Mouse (Mus musculus) testis, postnatal 14 days (tissue): ENCODE data around the gene Pold1.

ENCODE experiments used
- DNase-seq: peaks from one replicate; pipeline ENCODE4 v3.0.0; 2021; ENCODE audit warnings: low spot score

Pold1 gene

GRCm38 (mm10) chr7:44525126-44525832, 23.4 kb downstream of the Pold1 start:
- peak; percentile 84 for DNase-seq

GRCm38 (mm10) chr7:44524502-44524901, 24.1 kb downstream of the Pold1 start, which contains the start of gene Mybpc2:
Mybpc2 (minus strand) TSS chr7:44524656.
- DNase-seq = no peak

GRCm38 (mm10) chr7:44523056-44523455, 25.6 kb downstream of the Pold1 start:
- no peak for DNase-seq

- no peak for DNase-seq
Observed at GRCm38 (mm10) chr7:44521710-44522109, 26.9 kb downstream of the Pold1 start.

- no peak for DNase-seq
Observed at GRCm38 (mm10) chr7:44520990-44521389, 27.7 kb downstream of the Pold1 start.

DNA sequence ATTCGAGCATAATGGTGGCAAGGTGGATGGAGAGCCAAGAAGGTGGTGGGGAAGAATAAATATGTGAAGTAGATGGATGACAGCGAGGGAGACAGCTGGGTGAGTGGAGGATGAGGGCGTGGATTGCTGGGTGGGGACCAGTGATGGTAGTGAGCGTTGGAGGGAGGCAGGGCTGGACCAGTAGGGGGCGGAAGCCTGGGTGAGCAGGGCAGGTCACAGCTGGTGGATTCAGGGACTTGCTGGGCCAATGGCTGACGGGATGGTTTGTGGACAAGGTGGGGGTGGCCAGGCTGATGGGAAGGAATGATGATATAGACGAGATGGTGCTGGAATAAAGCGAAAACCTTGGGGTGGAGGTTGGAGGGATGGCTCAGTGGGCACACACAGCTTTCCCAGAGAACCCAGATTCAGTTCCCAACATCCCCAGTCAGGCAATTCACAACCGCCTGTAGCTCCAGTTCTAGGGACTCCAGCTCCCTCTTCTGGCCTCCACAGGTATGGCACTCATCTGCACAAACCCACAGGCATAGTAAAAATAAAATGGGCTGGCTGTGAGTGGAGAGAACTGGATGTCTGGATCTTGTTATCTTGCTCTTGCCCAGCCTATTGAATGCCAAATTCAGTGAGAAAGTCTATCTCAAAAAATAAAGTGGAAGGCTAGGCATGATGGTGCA, 29.3 kb downstream of the Pold1 start:
- DNase-seq = no peak

- DNase-seq = no peak
Observed at GRCm38 (mm10) chr7:44507491-44507890, 41.2 kb downstream of the Pold1 start.

DNA sequence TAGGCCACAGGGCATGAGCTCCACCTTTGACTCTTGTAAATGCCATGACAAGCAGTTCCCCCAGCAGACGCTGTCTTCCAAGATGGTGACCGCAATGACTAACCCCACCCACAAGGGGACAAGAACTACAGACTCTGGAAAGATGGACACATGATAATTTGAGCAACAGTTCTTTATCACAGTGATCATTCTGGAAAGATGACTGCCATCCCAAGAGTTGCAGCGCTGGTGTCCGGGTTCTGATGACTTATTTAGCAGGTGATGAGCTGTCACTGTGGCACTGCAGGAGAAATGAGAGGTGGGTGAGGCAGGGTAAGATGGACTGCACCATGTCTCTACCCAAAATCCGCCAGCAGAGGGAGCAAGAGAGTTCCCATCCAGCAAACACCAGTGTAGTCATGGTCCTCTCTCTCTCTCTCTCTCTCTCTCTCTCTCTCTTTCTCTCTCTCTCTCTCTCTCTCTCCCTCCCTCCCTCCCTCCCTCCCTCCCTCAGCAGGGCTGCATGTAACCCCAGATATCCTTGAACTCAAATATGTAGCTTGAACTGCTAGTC, 47.0 kb downstream of the Pold1 start:
- peak; percentile 20 for DNase-seq

DNA sequence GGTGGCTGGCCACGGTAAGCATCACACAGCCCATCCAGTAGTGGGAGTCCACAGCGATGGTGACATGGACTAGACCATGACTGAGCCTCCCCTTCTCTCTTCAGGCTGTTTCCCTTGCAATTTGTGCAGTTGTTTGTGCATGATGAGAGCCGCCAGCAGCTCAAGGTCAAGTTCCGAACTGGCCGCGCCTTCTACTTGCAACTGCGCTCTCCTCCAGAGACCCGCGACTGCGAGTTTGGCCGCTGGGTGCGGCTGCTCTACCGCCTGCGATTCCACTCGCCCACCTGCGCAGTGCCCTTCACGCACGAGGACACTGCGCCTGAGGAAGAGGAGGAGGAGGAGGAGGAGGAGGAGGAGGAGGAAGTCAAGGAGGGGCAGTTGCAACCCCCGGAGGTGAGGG, 48.6 kb downstream of the Pold1 start:
- peak; percentile 13 for DNase-seq

DNA sequence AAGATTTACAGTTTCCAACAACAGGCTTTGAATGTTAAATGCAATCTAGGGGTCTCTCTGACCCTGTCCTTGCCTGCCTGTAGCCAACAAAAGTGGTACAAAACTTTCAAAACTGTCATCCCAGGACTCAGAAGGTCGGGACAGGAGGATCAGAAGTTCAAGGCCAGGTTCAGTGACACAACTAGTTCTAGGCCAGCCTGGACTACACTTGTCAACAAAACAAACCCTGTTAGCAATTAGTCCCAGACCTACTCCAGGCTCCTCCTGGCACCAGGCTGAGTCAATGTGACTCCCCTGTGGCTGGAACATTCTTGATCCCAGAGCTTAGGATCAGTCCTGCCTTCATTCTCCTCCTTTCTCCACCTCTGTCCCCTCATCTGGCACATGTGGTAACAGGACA, 49.7 kb downstream of the Pold1 start:
- no peak for DNase-seq

DNA sequence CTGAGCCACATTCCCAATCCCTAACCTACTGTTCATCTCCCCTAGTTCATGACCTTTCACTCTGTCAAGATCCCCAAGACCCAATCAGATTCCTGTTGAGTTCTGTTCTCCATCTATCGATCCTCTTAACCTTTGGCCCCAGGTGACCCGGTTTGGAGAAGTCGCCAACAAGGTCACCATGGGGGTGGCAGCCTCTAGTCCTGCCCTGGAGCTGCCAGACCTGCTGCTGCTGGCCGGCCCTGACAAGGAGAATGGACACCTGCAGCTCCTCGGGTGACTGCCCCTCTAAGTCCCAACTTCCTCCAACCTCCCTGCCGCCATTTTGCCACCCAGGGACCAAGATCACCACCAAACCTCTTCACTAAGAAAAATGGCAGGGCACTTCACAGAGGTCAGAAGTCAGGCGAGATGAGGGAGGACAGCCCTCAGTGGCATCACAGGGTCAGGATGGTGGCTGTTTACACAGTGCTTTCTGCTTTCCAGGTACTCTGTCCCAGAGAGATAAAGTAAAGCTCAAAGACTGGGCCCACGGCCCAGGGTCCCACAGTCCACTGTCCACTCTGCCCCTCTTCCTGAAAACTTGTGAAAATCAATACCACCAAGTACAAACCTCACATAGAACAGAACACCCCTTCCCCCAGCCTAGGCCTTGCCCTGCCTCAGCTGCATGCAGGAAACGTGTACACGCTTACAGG, 51.1 kb downstream of the Pold1 start:
- peak; percentile 19 for DNase-seq

GRCm38 (mm10) chr7:44496771-44497109, 51.9 kb downstream of the Pold1 start:
- no peak for DNase-seq

DNA sequence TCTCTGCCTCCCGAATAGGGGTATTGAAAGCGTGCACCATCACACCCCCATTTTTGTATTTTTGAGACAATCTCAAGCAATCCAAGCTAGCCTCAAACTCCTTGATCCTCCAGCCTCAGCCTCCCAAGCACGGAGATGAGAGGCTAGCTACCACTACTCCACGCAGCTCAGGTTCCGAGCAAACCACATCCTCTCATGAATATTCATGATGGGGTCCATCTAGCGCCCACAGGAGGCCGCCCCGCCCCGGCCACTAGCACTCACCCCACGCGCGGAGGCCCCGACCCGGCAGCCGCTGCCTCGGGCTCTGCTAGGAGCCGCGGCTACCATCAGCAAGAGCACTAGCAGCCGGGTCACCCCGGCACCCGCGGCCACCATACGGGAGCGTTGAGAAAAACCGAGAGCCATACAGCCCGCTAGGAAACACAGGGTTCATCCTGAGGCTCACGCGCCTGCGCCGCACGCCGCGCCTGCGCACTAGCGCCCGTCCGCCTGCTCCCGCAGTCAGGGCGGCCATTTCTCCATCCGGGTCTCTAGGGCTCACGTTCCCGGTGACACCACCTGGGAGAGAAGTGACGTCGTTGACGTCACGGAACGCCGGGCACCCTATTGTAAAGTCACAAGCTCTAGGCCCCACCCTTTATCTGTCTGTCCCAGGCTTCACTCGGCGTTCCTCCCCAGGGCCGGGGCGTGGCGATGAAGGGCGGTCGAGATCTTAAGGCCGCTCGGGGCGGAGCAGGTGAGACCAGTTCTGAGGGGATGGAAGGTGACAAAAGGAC, 52.5 kb downstream of the Pold1 start, which contains the start of the genes Emc10 and Fam71e1:
Gene Emc10 (minus strand): TSS at position 538 of the 779 bp plus-strand sequence.
Gene Fam71e1 (plus strand): TSS at position 590 of the 779 bp plus-strand sequence.
- DNase-seq = peak; percentile 98

GRCm38 (mm10) chr7:44495086-44495485, 53.6 kb downstream of the Pold1 start:
- DNase-seq = no peak

- no peak for DNase-seq
Observed at GRCm38 (mm10) chr7:44494681-44495080, 54.0 kb downstream of the Pold1 start.

DNA sequence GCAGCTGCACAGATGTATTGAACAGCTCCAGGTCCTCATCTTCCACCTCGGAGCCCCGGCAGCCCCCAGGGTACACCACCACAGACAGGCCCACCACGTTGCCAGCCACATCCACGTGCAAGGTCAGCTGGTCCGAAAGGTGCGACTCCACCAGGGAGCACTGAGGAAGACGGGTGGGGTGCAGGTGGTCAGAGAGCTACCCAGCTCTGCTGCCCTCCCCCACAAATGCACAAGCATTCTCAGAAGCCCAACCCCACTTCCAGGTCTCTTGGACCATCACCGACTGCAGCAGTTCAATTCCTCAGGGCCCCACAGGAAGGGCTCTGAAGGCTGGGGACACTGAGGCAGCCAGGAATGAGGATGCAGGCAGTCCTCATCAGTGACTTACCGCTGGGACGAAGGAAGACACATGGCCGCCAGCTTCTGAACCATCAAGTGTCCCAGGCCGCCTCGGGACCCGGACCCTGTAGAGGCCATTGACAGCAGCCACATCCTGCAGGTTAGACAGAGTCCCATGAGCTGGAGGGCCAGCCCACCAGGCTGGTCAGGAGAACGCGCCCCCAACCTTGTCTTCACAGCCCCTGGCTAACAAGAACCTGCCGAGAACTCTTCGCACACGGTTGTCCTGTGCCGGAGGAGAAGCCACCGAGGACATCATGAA, 56.4 kb downstream of the Pold1 start:
- DNase-seq = no peak

DNA sequence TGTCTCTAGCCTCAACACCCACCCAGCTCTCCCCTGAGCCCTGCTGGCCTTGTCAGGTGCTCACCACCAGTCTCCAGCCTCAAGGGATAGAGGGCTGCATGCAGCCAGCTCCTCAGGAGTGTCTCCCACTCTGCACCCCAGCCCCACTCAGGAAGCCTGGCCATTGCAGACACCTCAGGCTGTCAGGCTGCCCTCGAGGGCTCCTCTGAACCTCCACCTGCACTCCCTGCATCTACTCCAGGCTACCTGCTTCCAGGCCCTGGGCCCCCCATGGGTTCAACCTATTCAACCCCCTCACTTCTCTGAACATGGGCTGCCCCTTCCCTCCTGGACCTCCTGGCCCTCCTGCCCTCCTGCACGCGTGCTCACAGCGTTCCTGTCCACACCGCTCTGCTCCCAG, 57.3 kb downstream of the Pold1 start:
- DNase-seq = no peak

DNA sequence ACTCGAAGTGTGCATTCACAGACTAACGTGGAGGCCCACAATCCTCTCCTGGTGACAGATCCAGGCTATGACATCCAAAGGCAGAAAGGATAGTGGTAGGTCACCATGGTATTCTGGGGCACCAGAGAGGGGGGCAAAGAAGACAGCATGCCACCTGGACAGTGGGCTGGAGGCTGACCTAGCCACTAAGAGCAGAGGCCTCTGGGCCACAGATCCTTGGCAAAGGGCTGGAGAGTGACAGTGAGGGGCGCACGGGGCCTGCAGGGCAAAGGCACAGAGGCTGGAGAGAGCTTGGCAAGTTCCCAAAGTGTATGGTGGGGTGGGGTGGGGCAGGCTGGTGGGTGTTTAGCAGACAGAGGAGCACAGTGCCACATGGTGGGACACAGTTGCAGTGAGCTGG, 58.4 kb downstream of the Pold1 start:
- no peak for DNase-seq

GRCm38 (mm10) chr7:44488545-44488944, 60.1 kb downstream of the Pold1 start:
- no peak for DNase-seq

DNA sequence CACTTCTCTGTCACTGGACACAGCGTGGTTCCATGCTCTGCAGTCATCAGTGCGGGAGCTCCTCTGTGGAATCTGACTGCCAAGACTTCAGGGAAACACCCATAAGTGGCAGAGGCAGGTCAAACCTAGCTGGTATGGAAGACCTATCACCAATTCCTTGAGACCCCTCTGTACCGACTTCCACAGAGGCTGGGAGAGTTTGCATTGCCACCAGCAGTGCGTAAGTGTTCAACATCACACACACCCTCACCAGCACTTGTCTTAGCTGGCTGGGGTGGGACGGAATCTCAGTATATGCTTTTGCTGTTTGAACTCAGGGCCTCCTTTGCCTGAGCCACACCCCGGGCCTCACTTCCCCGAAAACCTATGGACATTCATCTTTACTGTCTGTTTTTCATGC, 60.7 kb downstream of the Pold1 start:
- no peak for DNase-seq

GRCm38 (mm10) chr7:44486927-44487575, 61.6 kb downstream of the Pold1 start:
- no peak for DNase-seq
